Mouse (Mus musculus): Measurements from ENCODE around the gene H2-Q1. TPM values are rescaled to one million over a fixed set of nuclear protein-coding genes. Genes with fewer than 3 reads are reported as not detected.
"Not testable (repeated sequence)": the region's sequence is repeated elsewhere in the genome, so short reads cannot be mapped to it uniquely, and the experiment has no call there.

Gene H2-Q1
- polyA plus RNA-seq, 1 experiment from 2014 or later: not detected

- 84% methylated on average over 10 of the region's 10 CpGs for WGBS
- Histone ChIP-seq H3K9me3 (replicated peaks) (peaks cover 2% of the 10 kb centered on the region; the same call in 1 of the 2 replicates), H3K27ac (replicated peaks) (no peak overlapping the region), H3K4me1 (no peaks in the 10 kb centered on the region), H3K36me3 (no peaks in the 10 kb centered on the region), H3K4me3 (no peak overlapping the region), H3K27me3 (ENCODE audit: low read depth, poor library complexity, severe bottlenecking) (no peaks in the 10 kb centered on the region; the same call in 1 of the 2 replicates)
- DNase-seq (ENCODE audit: low spot score): no peak
Measured at GRCm38 (mm10) chr17:35303756-35304350, 16.4 kb upstream of the H2-Q1 start.

- WGBS: 77% methylated on average over 6 of the region's 6 CpGs
- Histone ChIP-seq H3K36me3 (no peaks in the 10 kb centered on the region), H3K27me3 (ENCODE audit: low read depth, poor library complexity, severe bottlenecking) (no peaks in the 10 kb centered on the region; the same call in 1 of the 2 replicates), H3K4me1 (no peaks in the 10 kb centered on the region), H3K4me3 (no peak overlapping the region), H3K27ac (replicated peaks) (no peak overlapping the region), H3K9me3 (replicated peaks) (peaks cover 2% of the 10 kb centered on the region; the same call in 1 of the 2 replicates)
- DNase-seq (ENCODE audit: low spot score): no peak
Measured at GRCm38 (mm10) chr17:35304478-35304877, 15.7 kb upstream of the H2-Q1 start.

- not testable (repeated sequence) for H3K27ac ChIP-seq (replicated peaks); H3K9me3 ChIP-seq (replicated peaks); H3K4me3 ChIP-seq; H3K4me1 ChIP-seq; DNase-seq (ENCODE audit: low spot score); H3K27me3 ChIP-seq (ENCODE audit: low read depth, poor library complexity, severe bottlenecking); H3K36me3 ChIP-seq
- 87% methylated on average over 8 of the region's 8 CpGs for WGBS
Measured at GRCm38 (mm10) chr17:35304921-35305320, 15.3 kb upstream of the H2-Q1 start.

- DNase-seq (ENCODE audit: low spot score): no peak
- H3K27me3 ChIP-seq (ENCODE audit: low read depth, poor library complexity, severe bottlenecking): peaks cover 54% of the 10 kb centered on the region
- no peaks in the 10 kb centered on the region for H3K36me3 ChIP-seq
- H3K27ac ChIP-seq (replicated peaks): no peak overlapping the region
- H3K4me1 ChIP-seq: peaks cover 11% of the 10 kb centered on the region
- no peak overlapping the region for H3K4me3 ChIP-seq
- H3K9me3 ChIP-seq (replicated peaks): no peaks in the 10 kb centered on the region
Measured at GRCm38 (mm10) chr17:35318671-35319070, 1.5 kb upstream of the H2-Q1 start.

GRCm38 (mm10) chr17:35325124-35325523 lies 4.9 kb downstream of the H2-Q1 start:
- H3K27ac ChIP-seq (replicated peaks); H3K9me3 ChIP-seq (replicated peaks); DNase-seq (ENCODE audit: low spot score); H3K36me3 ChIP-seq; H3K4me3 ChIP-seq: not testable (repeated sequence)
- WGBS: 56% methylated on average over 1 of the region's 1 CpGs
- peaks cover 11% of the 10 kb centered on the region for H3K4me1 ChIP-seq
- H3K27me3 ChIP-seq (ENCODE audit: low read depth, poor library complexity, severe bottlenecking): peaks cover 28% of the 10 kb centered on the region

- DNase-seq (ENCODE audit: low spot score): not testable (repeated sequence)
- H3K27me3 ChIP-seq (ENCODE audit: low read depth, poor library complexity, severe bottlenecking): peaks cover 19% of the 10 kb centered on the region
Measured at GRCm38 (mm10) chr17:35326000-35326399, 5.8 kb downstream of the H2-Q1 start.

GRCm38 (mm10) chr17:35329714-35330113 lies 9.5 kb downstream of the H2-Q1 start:
- H3K4me1 ChIP-seq; H3K36me3 ChIP-seq; H3K27ac ChIP-seq (replicated peaks); DNase-seq (ENCODE audit: low spot score); H3K27me3 ChIP-seq (ENCODE audit: low read depth, poor library complexity, severe bottlenecking); H3K4me3 ChIP-seq; H3K9me3 ChIP-seq (replicated peaks): not testable (repeated sequence)
- WGBS: 54% methylated on average over 3 of the region's 3 CpGs

More at GRCm38 (mm10) chr17:35326000-35326399, 5.8 kb downstream of the H2-Q1 start:
- H3K36me3 ChIP-seq; H3K9me3 ChIP-seq (replicated peaks); H3K27ac ChIP-seq (replicated peaks); H3K4me3 ChIP-seq; H3K4me1 ChIP-seq: not testable (repeated sequence)

GRCm38 (mm10) chr17:35331546-35331945 lies 11.3 kb downstream of the H2-Q1 start:
- not testable (repeated sequence) for H3K27ac ChIP-seq (replicated peaks); DNase-seq (ENCODE audit: low spot score); H3K36me3 ChIP-seq; H3K4me3 ChIP-seq; H3K4me1 ChIP-seq; H3K27me3 ChIP-seq (ENCODE audit: low read depth, poor library complexity, severe bottlenecking); H3K9me3 ChIP-seq (replicated peaks)
- 83% methylated on average over 6 of the region's 6 CpGs for WGBS

- Histone ChIP-seq H3K27me3 (ENCODE audit: low read depth, poor library complexity, severe bottlenecking) (peaks cover 62% of the 10 kb centered on the region), H3K4me3 (peak within 1 kb of the TSS; percentile 60)
- 1% methylated on average over 40 of the region's 40 CpGs for WGBS
Measured at GRCm38 (mm10) chr17:35342071-35342671, 22.0 kb downstream of the H2-Q1 start, which contains the start of gene H2-Q2. Gene H2-Q2, plus strand, starts transcription at chr17:35342242.

GRCm38 (mm10) chr17:35342711-35343476 lies 22.7 kb downstream of the H2-Q1 start:
- Histone ChIP-seq H3K27ac (replicated peaks) (no peak overlapping the region), H3K27me3 (ENCODE audit: low read depth, poor library complexity, severe bottlenecking) (peaks cover 62% of the 10 kb centered on the region), H3K4me1 (peaks cover 14% of the 10 kb centered on the region), H3K36me3 (no peaks in the 10 kb centered on the region), H3K4me3 (peak overlapping the region; percentile 60), H3K9me3 (replicated peaks) (no peaks in the 10 kb centered on the region)
- WGBS: 4% methylated on average over 46 of the region's 46 CpGs
- peak; percentile 14 for DNase-seq (ENCODE audit: low spot score)

More at GRCm38 (mm10) chr17:35342071-35342671, 22.0 kb downstream of the H2-Q1 start, which contains the start of gene H2-Q2:
- peak; percentile 35 for DNase-seq (ENCODE audit: low spot score)
- Histone ChIP-seq H3K9me3 (replicated peaks) (no peaks in the 10 kb centered on the region), H3K36me3 (no peaks in the 10 kb centered on the region), H3K4me1 (peaks cover 14% of the 10 kb centered on the region), H3K27ac (replicated peaks) (no peak within 1 kb of the TSS)

GRCm38 (mm10) chr17:35347659-35348058 lies 27.5 kb downstream of the H2-Q1 start:
- H3K36me3 ChIP-seq; H3K27ac ChIP-seq (replicated peaks); H3K9me3 ChIP-seq (replicated peaks); DNase-seq (ENCODE audit: low spot score); H3K4me3 ChIP-seq: not testable (repeated sequence)
- H3K4me1 ChIP-seq: peaks cover 11% of the 10 kb centered on the region
- peaks cover 27% of the 10 kb centered on the region for H3K27me3 ChIP-seq (ENCODE audit: low read depth, poor library complexity, severe bottlenecking)

- WGBS: 77% methylated on average over 6 of the region's 6 CpGs
- H3K36me3 ChIP-seq; H3K4me3 ChIP-seq; H3K4me1 ChIP-seq; H3K27ac ChIP-seq (replicated peaks); DNase-seq (ENCODE audit: low spot score); H3K9me3 ChIP-seq (replicated peaks): not testable (repeated sequence)
- peaks cover 14% of the 10 kb centered on the region for H3K27me3 ChIP-seq (ENCODE audit: low read depth, poor library complexity, severe bottlenecking)
Measured at GRCm38 (mm10) chr17:35353275-35353674, 33.1 kb downstream of the H2-Q1 start.

- no peak overlapping the region for H3K4me3 ChIP-seq
- no peaks in the 10 kb centered on the region for H3K36me3 ChIP-seq
- DNase-seq (ENCODE audit: low spot score): no peak
- no peaks in the 10 kb centered on the region for H3K9me3 ChIP-seq (replicated peaks)
- peaks cover 9% of the 10 kb centered on the region for H3K4me1 ChIP-seq
- 74% methylated on average over 2 of the region's 2 CpGs for WGBS
- no peak overlapping the region for H3K27ac ChIP-seq (replicated peaks)
- H3K27me3 ChIP-seq (ENCODE audit: low read depth, poor library complexity, severe bottlenecking): peaks cover 22% of the 10 kb centered on the region
Measured at GRCm38 (mm10) chr17:35354071-35354470, 33.9 kb downstream of the H2-Q1 start.

Measured in midbrain, embryonic 10.5 days (tissue).